In genomic region chr11:34932191-34932590, GRCm38 (mm10) we compare ENCODE assay signal across 15 mouse cellular contexts.
"Had no signal": no experiment of that assay in that cellular context is flagged by ENCODE, and none has a peak within 500 bp of the region (broad histone marks: within the 10 kb centered on the region; RNA-seq: fewer than 3 reads in every experiment).

No protein-coding gene starts in this region.

- H3K4me3 ChIP-seq: left cerebral cortex, adult 2 months; limb, embryonic 10.5 days; liver, embryonic 15.5 days; midbrain, embryonic 13.5 days; neural tube, embryonic 12.5 days had no signal

- H3K27ac ChIP-seq: left cerebral cortex, adult 2 months; limb, embryonic 10.5 days; liver, embryonic 15.5 days; midbrain, embryonic 13.5 days; neural tube, embryonic 12.5 days; stomach, postnatal 0 days had no signal

- H3K4me2 ChIP-seq: liver, embryonic 11.5 days; liver, embryonic 15.5 days; midbrain, embryonic 13.5 days; neural tube, embryonic 12.5 days had no signal

- DNase-seq: kidney, adult 18-20 months; kidney, postnatal 10 days; kidney, postnatal 4 days; lung, adult 2 months; lung, postnatal 36 days; right cerebral cortex, postnatal 25 days; thymus, postnatal 4 days had no signal

- H3K36me3 ChIP-seq: limb, embryonic 10.5 days; liver, embryonic 15.5 days; midbrain, embryonic 13.5 days; neural tube, embryonic 12.5 days had no signal

- H3K4me1 ChIP-seq: limb, embryonic 10.5 days; liver, embryonic 15.5 days; midbrain, embryonic 13.5 days; neural tube, embryonic 12.5 days had no signal

- H3K9me3 ChIP-seq: limb, embryonic 10.5 days; liver, embryonic 15.5 days; midbrain, embryonic 13.5 days; neural tube, embryonic 12.5 days had no signal

- ATAC-seq: lung, postnatal 0 days; midbrain, embryonic 13.5 days had no signal

- H3K9ac ChIP-seq: liver, embryonic 15.5 days; midbrain, embryonic 13.5 days; neural tube, embryonic 12.5 days had no signal

- H3K27me3 ChIP-seq: liver, embryonic 15.5 days; midbrain, embryonic 13.5 days; neural tube, embryonic 12.5 days had no signal
